Mouse (Mus musculus): ENCODE measurements around the gene Specc1. TPM values are rescaled to one million over a fixed set of nuclear protein-coding genes. Genes with fewer than 3 reads are reported as not detected.

Specc1 gene
- total RNA-seq, 2 experiments from 2014 or later, result 243 to 459 TPM

DNA sequence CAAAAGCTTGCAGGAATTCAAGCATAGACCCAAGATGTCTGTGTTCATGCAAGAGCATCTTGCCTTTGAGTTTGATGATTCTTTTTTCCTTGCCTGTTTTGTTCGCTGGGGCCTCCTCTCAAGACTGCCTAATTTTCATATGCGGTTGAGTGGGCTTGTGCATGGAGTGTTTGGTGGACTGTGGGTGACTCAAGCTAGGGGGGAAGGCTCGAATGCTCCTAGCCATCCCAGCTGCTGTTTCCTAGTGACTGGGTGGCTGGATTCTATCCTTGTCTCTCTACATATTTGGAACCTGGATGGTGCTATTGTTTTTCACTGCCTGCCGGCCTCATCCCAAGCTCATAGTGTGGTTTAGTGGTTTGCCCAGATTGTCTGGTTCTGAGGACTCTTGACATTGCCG is 8.0 kb downstream of the Specc1 start:
- ATAC-seq (replicated peaks; ENCODE audit: low FRiP score, poor library complexity, severe bottlenecking), result no peak

DNA sequence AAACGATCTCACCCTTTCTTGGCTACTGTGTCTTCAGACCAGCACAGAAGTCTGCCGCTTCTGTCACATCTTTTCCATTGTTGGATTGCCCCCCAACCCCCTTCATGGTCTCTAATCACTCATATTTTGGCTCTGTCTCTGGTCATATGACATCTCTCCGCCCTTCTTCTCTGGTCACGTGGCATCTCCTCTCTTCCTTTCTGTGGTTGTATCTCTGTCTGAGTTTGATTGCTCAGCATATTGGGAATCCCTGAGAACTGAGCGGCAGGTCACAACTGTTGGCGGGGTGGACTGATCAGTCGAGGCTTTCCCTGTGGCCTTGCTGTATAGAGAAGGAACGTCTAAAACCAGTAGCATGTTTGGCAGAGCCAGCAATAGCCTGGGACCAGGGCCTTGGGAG is 10.5 kb downstream of the Specc1 start:
- ATAC-seq (replicated peaks; ENCODE audit: low FRiP score, poor library complexity, severe bottlenecking), result peak; percentile 47

DNA sequence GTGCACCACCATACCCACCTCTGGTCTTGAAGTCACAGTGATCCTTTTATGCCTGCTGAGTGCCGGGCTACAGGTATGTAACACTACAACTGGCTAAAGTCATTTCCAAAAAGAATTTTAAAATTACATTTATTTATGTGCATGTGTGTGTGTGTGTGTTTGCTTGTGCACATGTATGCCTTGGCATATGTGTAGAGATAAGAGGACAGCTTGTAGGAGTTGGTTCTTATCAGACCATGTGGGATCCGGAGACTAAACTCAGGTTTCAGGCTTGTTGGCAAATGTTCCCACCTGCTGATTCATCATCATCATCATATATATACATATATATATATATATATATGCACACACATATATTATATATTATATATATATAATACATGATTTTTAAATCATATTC is 12.3 kb downstream of the Specc1 start:
- peak; percentile 89 for ATAC-seq (replicated peaks; ENCODE audit: low FRiP score, poor library complexity, severe bottlenecking)

- ATAC-seq (replicated peaks; ENCODE audit: low FRiP score, poor library complexity, severe bottlenecking), result no peak
Observed at GRCm38 (mm10) chr11:61970901-61971300, 14.3 kb downstream of the Specc1 start.

DNA sequence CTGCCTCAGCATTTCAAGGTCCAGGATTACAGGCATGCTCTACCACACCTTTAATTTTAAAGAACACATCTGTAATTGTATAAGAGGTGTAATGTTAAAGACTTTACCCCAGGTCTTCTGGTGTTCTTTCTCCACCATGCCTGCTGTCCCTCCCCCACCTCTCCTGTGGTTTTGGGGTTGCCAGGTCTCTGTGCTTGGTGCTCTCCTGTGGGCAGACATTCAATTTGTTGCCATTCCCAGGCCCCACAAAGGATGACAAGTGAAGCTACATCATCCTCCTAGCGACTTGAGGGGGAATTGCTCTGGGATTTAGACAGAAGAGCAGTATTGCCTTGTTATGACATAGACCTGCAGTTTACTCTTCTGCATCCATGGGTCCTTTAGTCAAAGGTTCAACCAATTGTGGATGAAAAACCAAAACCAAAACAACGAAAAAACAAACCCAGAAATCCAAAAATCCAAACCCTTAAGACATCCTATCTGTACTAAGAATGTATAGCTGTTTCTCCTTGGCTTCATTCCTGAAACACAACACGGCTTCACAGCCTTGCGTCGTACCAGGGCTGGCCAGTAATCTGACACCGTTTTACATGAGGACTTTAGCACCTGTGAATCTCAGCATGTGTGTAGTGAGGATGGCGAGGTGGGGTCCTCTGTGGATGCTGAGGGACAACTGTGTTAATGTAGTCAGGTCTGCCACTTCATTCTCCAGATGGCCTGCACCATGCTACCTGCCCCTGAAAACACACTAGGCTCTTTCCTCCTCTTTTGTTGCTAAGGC is 15.1 kb downstream of the Specc1 start:
- ATAC-seq (replicated peaks; ENCODE audit: low FRiP score, poor library complexity, severe bottlenecking), result no peak

GRCm38 (mm10) chr11:61974106-61974707 is 17.6 kb downstream of the Specc1 start:
- no peak for ATAC-seq (replicated peaks; ENCODE audit: low FRiP score, poor library complexity, severe bottlenecking)

DNA sequence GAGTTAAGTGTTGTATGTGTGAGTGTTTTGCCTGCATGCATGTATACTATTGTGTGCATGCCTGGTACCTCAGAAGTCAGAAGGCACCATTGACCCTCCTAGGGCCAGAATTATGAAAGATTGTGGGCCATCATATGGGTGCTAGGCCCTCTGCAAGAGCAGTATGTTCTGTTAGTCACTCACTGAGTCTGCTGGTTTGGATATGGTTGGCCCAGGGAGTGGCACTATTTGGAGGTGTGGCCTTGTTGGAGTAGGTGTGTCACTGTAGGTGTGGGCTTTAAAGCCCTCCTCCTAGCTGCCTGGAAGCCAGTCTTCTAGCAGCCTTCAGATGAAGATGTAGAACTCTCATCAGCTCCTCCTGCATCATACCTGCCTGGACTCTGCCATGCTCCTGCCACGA is 19.2 kb downstream of the Specc1 start:
- ATAC-seq (replicated peaks; ENCODE audit: low FRiP score, poor library complexity, severe bottlenecking), result peak; percentile 86

- no peak for ATAC-seq (replicated peaks; ENCODE audit: low FRiP score, poor library complexity, severe bottlenecking)
Observed at GRCm38 (mm10) chr11:61981285-61981684, 24.7 kb downstream of the Specc1 start.

DNA sequence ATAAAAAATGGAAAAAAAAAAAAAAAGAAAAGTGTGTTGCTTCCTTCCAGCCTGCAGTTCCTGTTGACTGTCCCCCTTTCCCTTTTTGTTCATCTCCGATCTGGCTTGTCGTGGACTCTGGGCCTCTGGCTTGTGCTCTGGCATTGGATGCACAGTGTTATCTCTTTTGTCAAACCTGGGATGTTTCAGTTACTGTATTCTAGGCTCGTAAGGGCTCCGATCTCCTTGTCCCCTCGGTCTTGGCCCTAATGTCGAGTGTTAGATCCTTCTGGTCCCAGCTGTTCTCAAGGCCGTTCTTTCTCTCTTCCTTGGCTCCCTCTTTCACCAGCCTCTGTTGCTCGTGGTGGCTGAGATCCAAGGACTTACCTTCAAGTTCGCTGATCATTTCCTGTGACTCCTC is 26.3 kb downstream of the Specc1 start:
- no peak for ATAC-seq (replicated peaks; ENCODE audit: low FRiP score, poor library complexity, severe bottlenecking)

DNA sequence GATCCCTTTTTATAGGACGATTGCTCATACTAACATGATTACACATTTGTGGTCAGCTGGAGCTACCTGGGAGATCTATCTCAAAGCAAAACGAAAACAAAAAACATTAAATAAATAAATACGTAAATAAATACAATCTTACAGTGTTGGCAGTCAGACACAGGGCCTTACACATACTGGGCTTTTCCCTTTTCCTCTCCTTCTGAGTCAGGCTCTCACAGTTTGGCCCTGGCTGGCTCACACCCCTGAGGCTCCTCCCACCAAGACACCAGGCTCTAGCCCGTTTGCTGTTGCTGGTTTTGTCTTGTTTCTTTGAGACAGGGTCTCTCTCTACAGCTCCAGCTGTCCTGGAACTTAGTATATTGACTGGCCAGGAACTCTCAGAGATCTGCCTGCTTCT is 30.4 kb downstream of the Specc1 start:
- ATAC-seq (replicated peaks; ENCODE audit: low FRiP score, poor library complexity, severe bottlenecking), result no peak

GRCm38 (mm10) chr11:61989647-61990046 is 33.1 kb downstream of the Specc1 start:
- no peak for ATAC-seq (replicated peaks; ENCODE audit: low FRiP score, poor library complexity, severe bottlenecking)

GRCm38 (mm10) chr11:61991576-61991975 is 35.0 kb downstream of the Specc1 start:
- no peak for ATAC-seq (replicated peaks; ENCODE audit: low FRiP score, poor library complexity, severe bottlenecking)

- no peak for ATAC-seq (replicated peaks; ENCODE audit: low FRiP score, poor library complexity, severe bottlenecking)
Observed at GRCm38 (mm10) chr11:61992671-61993285, 36.2 kb downstream of the Specc1 start.

DNA sequence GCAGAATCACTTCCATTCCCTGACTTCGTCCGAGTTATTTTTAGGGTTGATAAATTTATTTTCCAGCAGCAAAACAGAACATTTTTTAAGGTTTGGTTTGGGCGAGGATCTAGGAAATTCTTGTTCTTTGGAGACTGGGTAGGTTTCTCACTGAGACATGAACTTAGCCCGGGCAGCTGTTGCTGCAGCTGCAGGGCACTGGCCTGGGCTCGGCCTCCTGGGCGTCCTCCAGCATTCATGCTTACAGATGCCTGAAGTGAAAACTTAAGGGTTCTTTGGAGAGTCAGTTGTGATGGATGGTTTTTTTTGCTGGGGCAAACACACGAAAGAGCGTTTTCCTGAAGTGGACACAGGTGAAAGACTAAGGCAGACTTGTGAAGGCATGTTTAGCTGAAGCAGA is 42.9 kb downstream of the Specc1 start:
- ATAC-seq (replicated peaks; ENCODE audit: low FRiP score, poor library complexity, severe bottlenecking), result no peak

GRCm38 (mm10) chr11:62000099-62000498 is 43.5 kb downstream of the Specc1 start:
- ATAC-seq (replicated peaks; ENCODE audit: low FRiP score, poor library complexity, severe bottlenecking), result no peak

DNA sequence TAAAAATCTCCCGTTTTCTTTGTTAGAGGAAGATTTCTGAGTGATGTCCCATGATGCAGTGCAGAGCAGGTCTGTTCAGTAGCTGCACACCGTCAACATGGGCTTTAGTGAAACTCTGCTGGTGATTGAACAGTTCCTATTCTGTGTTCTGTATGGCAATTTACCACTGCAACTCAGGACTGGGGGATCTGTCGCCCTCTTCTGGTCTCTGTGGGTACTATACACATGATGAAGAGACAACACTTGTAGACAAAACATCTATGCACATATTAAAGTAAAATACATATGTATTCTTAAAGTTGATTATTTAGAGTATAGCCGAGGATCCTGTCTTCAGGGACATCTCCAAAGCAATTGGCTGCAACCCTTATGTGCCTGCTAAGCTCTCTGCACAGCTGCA is 45.4 kb downstream of the Specc1 start:
- peak; percentile 72 for ATAC-seq (replicated peaks; ENCODE audit: low FRiP score, poor library complexity, severe bottlenecking)

DNA sequence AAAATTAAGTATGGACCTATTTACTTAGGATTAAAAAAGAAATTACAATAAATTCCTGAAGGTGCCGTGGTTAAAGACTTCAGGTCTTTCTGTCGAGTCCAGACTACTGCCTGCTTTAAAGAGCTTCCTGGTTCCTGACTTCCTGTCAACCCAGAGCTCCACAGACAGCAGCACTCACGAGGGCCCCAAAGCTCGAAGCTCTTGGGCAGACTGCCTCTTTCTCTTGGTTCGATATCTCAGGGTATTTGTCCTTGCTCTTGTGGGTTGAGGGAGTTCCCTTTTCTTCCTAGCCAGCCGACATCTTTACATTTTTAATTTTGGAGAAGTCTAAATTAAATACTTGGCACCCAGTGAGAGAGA is 48.3 kb downstream of the Specc1 start:
- no peak for ATAC-seq (replicated peaks; ENCODE audit: low FRiP score, poor library complexity, severe bottlenecking)

DNA sequence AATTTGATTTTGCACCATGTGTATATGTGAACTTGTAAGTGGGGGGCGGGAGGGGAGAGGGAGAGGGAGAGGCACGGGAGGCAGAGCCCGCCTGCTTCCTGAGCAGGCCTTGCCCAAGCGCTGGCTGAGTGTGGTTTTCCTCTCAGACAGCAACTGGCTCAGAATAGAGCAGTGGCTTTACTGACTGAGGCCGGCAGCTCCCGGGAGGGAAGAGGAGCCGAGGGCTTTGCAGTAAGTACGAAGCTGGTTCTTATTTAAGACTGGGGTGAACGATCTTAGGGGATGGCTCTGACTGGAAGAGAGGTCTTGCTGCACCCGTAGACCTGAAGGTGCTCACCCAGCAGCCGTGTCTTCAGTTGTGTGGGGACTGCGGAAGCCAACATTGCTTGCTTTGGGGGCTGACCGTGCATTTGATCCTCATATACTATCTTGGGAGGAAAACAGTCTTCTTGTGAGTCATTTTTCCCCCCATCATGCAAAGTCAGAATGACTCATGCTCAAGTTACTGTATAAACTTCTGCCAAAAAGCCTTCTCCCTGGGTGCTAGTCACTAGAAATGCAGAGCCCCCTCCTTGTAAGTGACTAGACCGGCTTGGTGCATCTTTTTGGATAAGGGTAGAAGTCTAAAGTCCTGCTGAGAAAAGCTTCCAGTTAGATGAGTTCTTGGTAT is 48.8 kb downstream of the Specc1 start:
- ATAC-seq (replicated peaks; ENCODE audit: low FRiP score, poor library complexity, severe bottlenecking), result no peak

GRCm38 (mm10) chr11:62005911-62006260 is 49.3 kb downstream of the Specc1 start:
- ATAC-seq (replicated peaks; ENCODE audit: low FRiP score, poor library complexity, severe bottlenecking), result no peak

DNA sequence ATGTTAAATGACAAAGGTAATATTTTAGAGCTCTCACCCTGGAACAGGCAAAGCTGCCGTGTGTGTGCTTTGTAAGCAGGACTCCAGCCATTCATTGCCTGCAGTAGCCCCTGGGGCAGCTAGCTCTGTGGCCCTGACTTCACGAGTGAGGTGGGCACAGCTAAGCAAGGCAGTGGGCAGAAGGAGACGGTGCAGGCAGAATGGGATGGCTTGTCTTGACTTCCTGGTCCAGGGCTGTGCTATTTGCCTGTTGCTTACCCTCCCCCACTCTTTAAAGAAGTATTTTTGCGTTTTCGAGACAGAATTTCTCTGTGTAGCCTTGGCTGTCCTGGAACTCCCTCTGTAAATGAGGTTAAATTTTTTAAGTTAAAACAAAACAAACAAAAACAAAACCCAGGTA is 50.1 kb downstream of the Specc1 start:
- ATAC-seq (replicated peaks; ENCODE audit: low FRiP score, poor library complexity, severe bottlenecking), result no peak

- no peak for ATAC-seq (replicated peaks; ENCODE audit: low FRiP score, poor library complexity, severe bottlenecking)
Observed at GRCm38 (mm10) chr11:62007984-62008383, 51.4 kb downstream of the Specc1 start.
